Mouse (Mus musculus) heart, postnatal 0 days (tissue): ENCODE measurements around the gene Casz1. TPM values are rescaled to one million over a fixed set of nuclear protein-coding genes. Genes with fewer than 3 reads are reported as not detected.

Experiments used
- ATAC-seq: fragments of 200-750 bp; cut with Nextera tagmentation; 2 replicates; pipeline ENCODE4 v1.8.0; 2017; ENCODE audit warnings: low read depth, moderate number of reproducible peaks, moderate library complexity; ENCODE audit not compliant: insufficient read depth
- DNase-seq: peaks from one replicate; pipeline ENCODE4 v3.0.0-alpha.2; 2016; ENCODE audit warnings: low spot score
- H3K27ac ChIP-seq: fragments of 300-500 bp; sonication (generic); 2 replicates; pipeline ENCODE4 v1.5.1; 2014; ENCODE audit warnings: low read depth, mild to moderate bottlenecking
- H3K27me3 ChIP-seq: fragments of 300-500 bp; sonication (generic); 2 replicates; pipeline ENCODE4 v1.6.1; 2014; ENCODE audit warnings: low read length, mixed read lengths; ENCODE audit not compliant: control insufficient read depth, insufficient read depth
- H3K36me3 ChIP-seq: fragments of 300-500 bp; sonication (generic); replicated peaks from 2 replicates; pipeline ENCODE4 v1.6.1; 2014; ENCODE audit warnings: low read length, mixed read lengths; ENCODE audit not compliant: control insufficient read depth, insufficient read depth
- H3K4me1 ChIP-seq: fragments of 300-500 bp; sonication (generic); 2 replicates; pipeline ENCODE4 v1.6.1; 2014; ENCODE audit warnings: antibody characterized with exemption; ENCODE audit not compliant: control insufficient read depth, insufficient read depth
- H3K4me2 ChIP-seq: fragments of 300-500 bp; sonication (generic); 2 replicates; pipeline ENCODE4 v1.6.1; 2014; ENCODE audit warnings: low read depth, mild to moderate bottlenecking, low read length, moderate library complexity
- H3K4me3 ChIP-seq: fragments of 300-500 bp; sonication (generic); 2 replicates; pipeline ENCODE4 v1.5.1; 2014; ENCODE audit warnings: low read depth, low read length
- H3K9ac ChIP-seq: fragments of 300-500 bp; sonication (generic); replicated peaks from 2 replicates; pipeline ENCODE4 v1.6.1; 2014; ENCODE audit warnings: low read depth, low read length, mixed read lengths
- H3K9me3 ChIP-seq: fragments of 300-500 bp; sonication (generic); replicated peaks from 2 replicates; pipeline ENCODE4 v1.6.1; 2016; ENCODE audit warnings: low read length; ENCODE audit not compliant: control insufficient read depth
- CTCF ChIP-seq: IDR thresholded peaks from 2 replicates; pipeline ENCODE4 v1.5.1; 2016; ENCODE audit warnings: antibody characterized with exemption, control low read depth, low read depth
- EP300 ChIP-seq: IDR thresholded peaks from 2 replicates; pipeline ENCODE4 v1.6.1; 2016; ENCODE audit warnings: antibody characterized with exemption, low read depth
- WGBS: fragments of 180-500 bp; shearing (Covaris S2); extraction: QIAGEN DNeasy Blood & Tissue Kit; methylation state at CpG from one replicate; pipeline ENCODE4 v1.1.7; 2014; 5-methylcytosine and 5-hydroxymethylcytosine counted together
- polyA plus RNA-seq: library from polyadenylated mRNA; unstranded; fragments of >200 nt; fragmentation: Nextera tagmentation; extraction: Ambion mirVana; gene quantifications from 2 replicates; pipeline ENCODE4 v1.2.1, GENCODE M21; 2015
- total RNA-seq: library from RNA; depleted of rRNA; stranded (reverse); fragments of >200 nt; gene quantifications from 2 replicates; pipeline ENCODE4 v1.2.3, GENCODE M21; 2014; ENCODE audit warnings: low replicate concordance

Gene Casz1
- total and polyA plus RNA-seq, 2 experiments from 2014 or later = 16.4 to 42.6 TPM

GRCm38 (mm10) chr4:148806836-148807235 is 2.6 kb downstream of the Casz1 start:
- Histone ChIP-seq H3K9ac (peak overlapping the region; percentile 94), H3K27ac (peak overlapping the region; percentile 97), H3K4me1 (peaks cover 32% of the 10 kb centered on the region), H3K4me3 (peak overlapping the region; percentile 98), H3K4me2 (peak overlapping the region; percentile 78), H3K27me3 (no peaks in the 10 kb centered on the region), H3K36me3 (no peaks in the 10 kb centered on the region), H3K9me3 (no peaks in the 10 kb centered on the region)
- ATAC-seq (peak; percentile 57), DNase-seq (peak; percentile 74)
- WGBS = under 1% methylated on average over 20 of the region's 26 CpGs
- no peak for TF ChIP-seq EP300
- peak; percentile 37 for TF ChIP-seq CTCF

GRCm38 (mm10) chr4:148807397-148807796 is 3.2 kb downstream of the Casz1 start:
- H3K27ac ChIP-seq = peak overlapping the region; percentile 97
- 6% methylated on average over 9 of the region's 9 CpGs for WGBS

GRCm38 (mm10) chr4:148808839-148809238 is 4.6 kb downstream of the Casz1 start:
- 64% methylated on average over 2 of the region's 2 CpGs for whole genome bisulfite sequencing
- no peak overlapping the region for H3K4me3 ChIP-seq
- H3K27me3 ChIP-seq = no peaks in the 10 kb centered on the region
- ATAC-seq (no peak), DNase-seq (no peak)
- H3K36me3 ChIP-seq = no peaks in the 10 kb centered on the region
- no peak overlapping the region for H3K4me2 ChIP-seq
- no peak overlapping the region for H3K27ac ChIP-seq
- no peaks in the 10 kb centered on the region for H3K9me3 ChIP-seq
- TF ChIP-seq CTCF (no peak), EP300 (no peak)
- no peak overlapping the region for H3K9ac ChIP-seq
- H3K4me1 ChIP-seq = peaks cover 45% of the 10 kb centered on the region

More at GRCm38 (mm10) chr4:148807397-148807796, 3.2 kb downstream of the Casz1 start:
- TF ChIP-seq EP300 (peak; percentile 12; the same call in 1 of the 2 replicates), CTCF (no peak)
- Histone ChIP-seq H3K27me3 (no peaks in the 10 kb centered on the region), H3K4me2 (peak overlapping the region; percentile 78), H3K4me3 (peak overlapping the region; percentile 98), H3K36me3 (no peaks in the 10 kb centered on the region), H3K9me3 (no peaks in the 10 kb centered on the region), H3K4me1 (peaks cover 34% of the 10 kb centered on the region), H3K9ac (peak overlapping the region; percentile 94)
- ATAC-seq (no peak), DNase-seq (no peak)

- TF ChIP-seq EP300 (no peak), CTCF (no peak)
- Histone ChIP-seq H3K9me3 (no peaks in the 10 kb centered on the region), H3K27ac (peak overlapping the region; percentile 66; the same call in 1 of the 2 replicates), H3K36me3 (no peaks in the 10 kb centered on the region), H3K9ac (peak overlapping the region; percentile 45; the same call in 1 of the 2 replicates), H3K4me3 (no peak overlapping the region), H3K4me2 (peak overlapping the region; percentile 46), H3K4me1 (peaks cover 54% of the 10 kb centered on the region), H3K27me3 (no peaks in the 10 kb centered on the region)
- WGBS = 54% methylated on average over 9 of the region's 9 CpGs
- DNase-seq (no peak), ATAC-seq (no peak)
Measured at GRCm38 (mm10) chr4:148810706-148811105, 6.5 kb downstream of the Casz1 start.

GRCm38 (mm10) chr4:148811940-148812339 is 7.7 kb downstream of the Casz1 start:
- no peaks in the 10 kb centered on the region for H3K36me3 ChIP-seq
- 4% methylated on average over 10 of the region's 10 CpGs for WGBS
- peak overlapping the region; percentile 9; the same call in 1 of the 2 replicates for H3K4me3 ChIP-seq

GRCm38 (mm10) chr4:148813247-148813646 is 9.0 kb downstream of the Casz1 start:
- Histone ChIP-seq H3K9ac (no peak overlapping the region), H3K9me3 (no peaks in the 10 kb centered on the region), H3K36me3 (no peaks in the 10 kb centered on the region), H3K4me1 (peaks cover 57% of the 10 kb centered on the region), H3K4me3 (no peak overlapping the region), H3K27me3 (no peaks in the 10 kb centered on the region), H3K27ac (no peak overlapping the region), H3K4me2 (no peak overlapping the region)
- ATAC-seq (no peak), DNase-seq (no peak)
- WGBS = 43% methylated on average over 6 of the region's 6 CpGs
- no peak for TF ChIP-seq CTCF
- no peak for TF ChIP-seq EP300

More at GRCm38 (mm10) chr4:148811940-148812339, 7.7 kb downstream of the Casz1 start:
- peaks cover 59% of the 10 kb centered on the region for H3K4me1 ChIP-seq
- H3K4me2 ChIP-seq = peak overlapping the region; percentile 47
- H3K9me3 ChIP-seq = no peaks in the 10 kb centered on the region
- peak; percentile 78 for DNase-seq
- peak; percentile 70 for ATAC-seq
- no peaks in the 10 kb centered on the region for H3K27me3 ChIP-seq
- H3K9ac ChIP-seq = peak overlapping the region; percentile 18; the same call in 1 of the 2 replicates
- TF ChIP-seq EP300 = no peak
- TF ChIP-seq CTCF = peak; percentile 69
- H3K27ac ChIP-seq = peak overlapping the region; percentile 65
